Mouse (Mus musculus): ENCODE data around the gene Zbtb20. TPM values are rescaled to one million over a fixed set of nuclear protein-coding genes. Genes with fewer than 3 reads are reported as not detected.

Zbtb20 gene
- polyA plus RNA-seq, 1 experiment from 2014 or later = 23.5 TPM

GRCm38 (mm10) chr16:43464476-43465080 is 588.9 kb downstream of the Zbtb20 start:
- whole genome bisulfite sequencing = 45% methylated on average over 10 of the region's 10 CpGs
- Histone ChIP-seq H3K27ac (ENCODE audit: low read length) (peak overlapping the region; percentile 46; the same call in 1 of the 2 replicates), H3K4me2 (ENCODE audit: low read depth, low read length) (peak overlapping the region; percentile 16), H3K27me3 (ENCODE audit: control insufficient read depth, insufficient read depth, low read length) (no peaks in the 10 kb centered on the region), H3K9me3 (replicated peaks; ENCODE audit: control insufficient read depth, low read length) (no peaks in the 10 kb centered on the region; the same call in 1 of the 2 replicates), H3K4me1 (ENCODE audit: control insufficient read depth, insufficient read depth, low read length) (peaks cover 13% of the 10 kb centered on the region), H3K36me3 (ENCODE audit: control insufficient read depth, insufficient read depth, low read length) (no peaks in the 10 kb centered on the region), H3K9ac (ENCODE audit: low read length) (no peak overlapping the region; the same call in 1 of the 2 replicates), H3K4me3 (replicated peaks; ENCODE audit: low read length) (no peak overlapping the region)
- ATAC-seq (ENCODE audit: insufficient read depth, low FRiP score) = peak; percentile 68; the same call in 1 of the 2 replicates

- ATAC-seq (ENCODE audit: insufficient read depth, low FRiP score) = no peak
- Histone ChIP-seq H3K4me1 (ENCODE audit: control insufficient read depth, insufficient read depth, low read length) (peaks cover 13% of the 10 kb centered on the region), H3K4me3 (replicated peaks; ENCODE audit: low read length) (no peak overlapping the region), H3K4me2 (ENCODE audit: low read depth, low read length) (peak overlapping the region; percentile 16; the same call in 1 of the 2 replicates), H3K9ac (ENCODE audit: low read length) (no peak overlapping the region), H3K9me3 (replicated peaks; ENCODE audit: control insufficient read depth, low read length) (no peaks in the 10 kb centered on the region; the same call in 1 of the 2 replicates), H3K36me3 (ENCODE audit: control insufficient read depth, insufficient read depth, low read length) (no peaks in the 10 kb centered on the region), H3K27ac (ENCODE audit: low read length) (peak overlapping the region; percentile 46; the same call in 1 of the 2 replicates), H3K27me3 (ENCODE audit: control insufficient read depth, insufficient read depth, low read length) (no peaks in the 10 kb centered on the region)
- WGBS = 43% methylated on average over 3 of the region's 3 CpGs
These were observed 589.7 kb downstream of the Zbtb20 start for GRCm38 (mm10) chr16:43465368-43465839.

- Histone ChIP-seq H3K9ac (ENCODE audit: low read length) (no peak overlapping the region), H3K36me3 (ENCODE audit: control insufficient read depth, insufficient read depth, low read length) (no peaks in the 10 kb centered on the region), H3K27me3 (ENCODE audit: control insufficient read depth, insufficient read depth, low read length) (no peaks in the 10 kb centered on the region), H3K4me1 (ENCODE audit: control insufficient read depth, insufficient read depth, low read length) (peaks cover 13% of the 10 kb centered on the region), H3K4me3 (replicated peaks; ENCODE audit: low read length) (no peak overlapping the region), H3K27ac (ENCODE audit: low read length) (no peak overlapping the region), H3K9me3 (replicated peaks; ENCODE audit: control insufficient read depth, low read length) (no peaks in the 10 kb centered on the region; the same call in 1 of the 2 replicates), H3K4me2 (ENCODE audit: low read depth, low read length) (no peak overlapping the region)
- ATAC-seq (ENCODE audit: insufficient read depth, low FRiP score) = no peak
- WGBS = 90% methylated on average over 9 of the region's 9 CpGs
These were observed 590.5 kb downstream of the Zbtb20 start for GRCm38 (mm10) chr16:43465921-43466748.

- Histone ChIP-seq H3K4me1 (ENCODE audit: control insufficient read depth, insufficient read depth, low read length) (peaks cover 13% of the 10 kb centered on the region), H3K27me3 (ENCODE audit: control insufficient read depth, insufficient read depth, low read length) (no peaks in the 10 kb centered on the region), H3K27ac (ENCODE audit: low read length) (no peak overlapping the region), H3K4me3 (replicated peaks; ENCODE audit: low read length) (no peak overlapping the region), H3K36me3 (ENCODE audit: control insufficient read depth, insufficient read depth, low read length) (no peaks in the 10 kb centered on the region), H3K4me2 (ENCODE audit: low read depth, low read length) (no peak overlapping the region), H3K9ac (ENCODE audit: low read length) (no peak overlapping the region), H3K9me3 (replicated peaks; ENCODE audit: control insufficient read depth, low read length) (no peaks in the 10 kb centered on the region; the same call in 1 of the 2 replicates)
- 70% methylated on average over 2 of the region's 2 CpGs for WGBS
- ATAC-seq (ENCODE audit: insufficient read depth, low FRiP score) = no peak
These were observed 591.0 kb downstream of the Zbtb20 start for GRCm38 (mm10) chr16:43466749-43467065.

- H3K9ac ChIP-seq (ENCODE audit: low read length) = no peak overlapping the region
- H3K27me3 ChIP-seq (ENCODE audit: control insufficient read depth, insufficient read depth, low read length) = no peaks in the 10 kb centered on the region
- no peaks in the 10 kb centered on the region for H3K4me1 ChIP-seq (ENCODE audit: control insufficient read depth, insufficient read depth, low read length)
- H3K9me3 ChIP-seq (replicated peaks; ENCODE audit: control insufficient read depth, low read length) = no peaks in the 10 kb centered on the region; the same call in 1 of the 2 replicates
- no peak overlapping the region for H3K27ac ChIP-seq (ENCODE audit: low read length)
- WGBS = 83% methylated on average over 3 of the region's 3 CpGs
- no peaks in the 10 kb centered on the region for H3K36me3 ChIP-seq (ENCODE audit: control insufficient read depth, insufficient read depth, low read length)
- ATAC-seq (ENCODE audit: insufficient read depth, low FRiP score) = no peak
- no peak overlapping the region for H3K4me2 ChIP-seq (ENCODE audit: low read depth, low read length)
- H3K4me3 ChIP-seq (replicated peaks; ENCODE audit: low read length) = no peak overlapping the region
These were observed 595.4 kb downstream of the Zbtb20 start for GRCm38 (mm10) chr16:43471060-43471459.

- Histone ChIP-seq H3K9me3 (replicated peaks; ENCODE audit: control insufficient read depth, low read length) (no peaks in the 10 kb centered on the region), H3K27me3 (ENCODE audit: control insufficient read depth, insufficient read depth, low read length) (no peaks in the 10 kb centered on the region), H3K4me2 (ENCODE audit: low read depth, low read length) (no peak overlapping the region), H3K4me3 (replicated peaks; ENCODE audit: low read length) (no peak overlapping the region), H3K36me3 (ENCODE audit: control insufficient read depth, insufficient read depth, low read length) (no peaks in the 10 kb centered on the region), H3K9ac (ENCODE audit: low read length) (no peak overlapping the region), H3K27ac (ENCODE audit: low read length) (no peak overlapping the region), H3K4me1 (ENCODE audit: control insufficient read depth, insufficient read depth, low read length) (no peaks in the 10 kb centered on the region)
- WGBS = 77% methylated on average over 11 of the region's 11 CpGs
- no peak for ATAC-seq (ENCODE audit: insufficient read depth, low FRiP score)
These were observed 599.5 kb downstream of the Zbtb20 start for GRCm38 (mm10) chr16:43474941-43475728.

- Histone ChIP-seq H3K9me3 (replicated peaks; ENCODE audit: control insufficient read depth, low read length) (no peaks in the 10 kb centered on the region), H3K36me3 (ENCODE audit: control insufficient read depth, insufficient read depth, low read length) (no peaks in the 10 kb centered on the region), H3K27ac (ENCODE audit: low read length) (no peak overlapping the region), H3K9ac (ENCODE audit: low read length) (no peak overlapping the region), H3K4me3 (replicated peaks; ENCODE audit: low read length) (no peak overlapping the region), H3K4me1 (ENCODE audit: control insufficient read depth, insufficient read depth, low read length) (no peaks in the 10 kb centered on the region), H3K27me3 (ENCODE audit: control insufficient read depth, insufficient read depth, low read length) (no peaks in the 10 kb centered on the region), H3K4me2 (ENCODE audit: low read depth, low read length) (no peak overlapping the region)
- no peak for ATAC-seq (ENCODE audit: insufficient read depth, low FRiP score)
- 77% methylated on average over 3 of the region's 3 CpGs for WGBS
These were observed 601.2 kb downstream of the Zbtb20 start for GRCm38 (mm10) chr16:43476921-43477320.

GRCm38 (mm10) chr16:43478352-43478751 is 602.7 kb downstream of the Zbtb20 start:
- Histone ChIP-seq H3K27ac (ENCODE audit: low read length) (no peak overlapping the region), H3K36me3 (ENCODE audit: control insufficient read depth, insufficient read depth, low read length) (no peaks in the 10 kb centered on the region), H3K9me3 (replicated peaks; ENCODE audit: control insufficient read depth, low read length) (no peaks in the 10 kb centered on the region), H3K27me3 (ENCODE audit: control insufficient read depth, insufficient read depth, low read length) (no peaks in the 10 kb centered on the region), H3K9ac (ENCODE audit: low read length) (no peak overlapping the region), H3K4me1 (ENCODE audit: control insufficient read depth, insufficient read depth, low read length) (no peaks in the 10 kb centered on the region), H3K4me3 (replicated peaks; ENCODE audit: low read length) (no peak overlapping the region), H3K4me2 (ENCODE audit: low read depth, low read length) (no peak overlapping the region)
- no peak for ATAC-seq (ENCODE audit: insufficient read depth, low FRiP score)
- 89% methylated on average over 1 of the region's 1 CpGs for WGBS

Data from stomach, embryonic 16.5 days (tissue).